Mouse (Mus musculus) erythroid progenitor cell, adult 5-6 weeks (primary cell): Measurements from ENCODE around the gene Anxa10. TPM values are rescaled to one million over a fixed set of nuclear protein-coding genes. Genes with fewer than 3 reads are reported as not detected.

Source experiments
- ATAC-seq: replicated peaks from 2 replicates; pipeline ENCODE4 v1.8.0; 2016; ENCODE audit warnings: moderate number of reproducible peaks, mild to moderate bottlenecking, moderate TSS enrichment, inconsistent platforms; ENCODE audit not compliant: poor library complexity, low FRiP score, severe bottlenecking
- total RNA-seq, 2 experiments: library from RNA; stranded (forward) in 1 of 2; stranded (reverse) in 1 of 2; fragments of 150-400 nt in 1 of 2; fragments of 186-747, 209-891 nt in 1 of 2; gene quantifications; 2 replicates each; pipeline versions ENCODE4 v1.2.3 to v1.2.4; 2015 to 2017; ENCODE audit warnings: low replicate concordance in 2 of 2

Anxa10 gene
- total RNA-seq (2015; ENCODE audit: low replicate concordance), result not detected in 2 replicates
- not detected in 2 replicates for total RNA-seq (2017; ENCODE audit: low replicate concordance)

DNA sequence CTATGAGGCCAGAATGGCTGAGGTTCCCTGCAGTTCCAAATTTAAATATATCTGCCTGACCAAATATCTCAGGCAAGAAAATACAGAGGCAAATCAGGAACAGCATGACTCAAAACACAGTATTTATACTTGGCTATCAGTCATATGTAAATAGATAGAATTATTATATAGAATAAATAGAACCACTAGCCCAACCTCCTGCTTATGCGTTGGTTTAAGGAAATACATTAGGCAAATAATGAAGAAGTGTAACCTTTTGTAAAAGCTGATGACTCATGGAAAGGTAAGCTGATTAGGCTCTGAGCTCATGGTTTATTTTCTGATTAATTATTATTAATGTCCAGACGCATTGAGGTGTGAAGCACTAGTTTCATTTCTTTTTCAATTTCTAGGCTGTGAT is at the start of gene Anxa10:
Gene Anxa10 (minus strand): TSS at position 53 of the 400 bp plus-strand sequence.
- no peak for ATAC-seq

DNA sequence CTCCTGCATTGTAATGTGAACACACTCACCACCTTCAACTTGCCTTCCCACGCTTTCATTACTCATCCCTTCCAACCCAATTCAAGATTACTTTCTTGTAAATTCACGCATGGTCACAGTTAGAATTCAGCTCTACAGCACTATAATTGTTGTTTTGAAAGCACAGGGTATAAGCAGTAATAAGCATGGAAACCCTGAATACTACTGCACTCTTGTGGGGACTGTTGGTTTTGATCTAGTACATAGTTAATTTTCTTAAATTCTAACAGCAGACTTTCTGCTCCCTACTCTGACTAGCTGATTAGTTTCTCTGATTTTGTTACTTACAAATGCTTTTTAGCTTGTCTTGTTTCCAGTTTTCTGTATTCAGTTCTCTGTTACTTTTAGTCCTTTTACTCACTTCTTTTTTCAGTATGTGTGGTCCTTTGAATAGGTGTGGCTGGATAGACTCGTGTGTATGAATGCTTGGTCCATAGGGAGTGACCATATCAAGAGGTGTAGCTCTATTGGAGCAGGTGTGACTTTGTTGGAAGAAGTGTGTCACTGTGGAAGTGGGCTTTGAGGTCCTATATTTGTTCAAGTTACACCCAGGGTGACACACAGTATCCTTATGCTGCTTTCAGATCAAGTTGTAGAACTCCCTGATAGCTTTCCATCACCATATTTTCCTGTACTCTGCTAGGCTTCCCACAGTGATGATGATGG is 9.9 kb upstream of the Anxa10 start:
- ATAC-seq, result no peak

DNA sequence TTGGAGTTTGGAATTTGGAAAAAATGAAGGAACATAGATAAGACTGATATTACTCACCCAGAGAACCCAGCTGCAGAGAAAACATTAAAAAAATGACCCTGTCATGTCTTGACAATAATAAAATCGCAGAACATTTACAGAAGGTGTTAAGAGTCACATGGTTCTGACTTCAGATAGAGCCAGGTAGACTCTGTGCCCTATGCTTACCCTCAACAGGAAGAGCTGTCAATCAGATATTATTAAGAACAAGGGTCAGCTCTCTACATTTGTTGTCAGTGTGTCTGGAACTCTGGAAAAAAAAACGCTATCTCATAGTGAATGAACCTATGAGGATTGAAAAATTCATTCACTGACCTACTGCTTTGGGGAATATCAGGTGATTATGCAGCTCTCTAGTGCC is 25.7 kb downstream of the Anxa10 start:
- no peak for ATAC-seq

DNA sequence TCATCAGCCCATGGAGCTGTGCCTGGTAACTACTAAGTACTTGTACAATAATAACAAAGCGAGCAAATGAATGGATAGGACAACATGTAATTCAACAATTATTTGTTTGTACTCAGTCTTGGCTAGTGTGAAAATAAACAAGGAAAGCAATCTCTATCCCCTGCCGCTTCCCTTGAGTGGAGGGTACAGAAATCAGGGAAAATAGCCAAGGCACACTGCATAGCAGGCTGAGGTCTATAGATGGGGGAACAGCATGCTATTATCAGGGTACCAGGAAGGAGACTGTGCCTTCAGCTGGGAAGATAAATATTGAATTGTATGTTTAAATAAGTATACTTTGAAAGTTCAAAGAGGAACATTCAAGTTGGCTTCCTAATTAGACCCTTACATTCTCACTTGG is 41.1 kb downstream of the Anxa10 start:
- ATAC-seq, result no peak

DNA sequence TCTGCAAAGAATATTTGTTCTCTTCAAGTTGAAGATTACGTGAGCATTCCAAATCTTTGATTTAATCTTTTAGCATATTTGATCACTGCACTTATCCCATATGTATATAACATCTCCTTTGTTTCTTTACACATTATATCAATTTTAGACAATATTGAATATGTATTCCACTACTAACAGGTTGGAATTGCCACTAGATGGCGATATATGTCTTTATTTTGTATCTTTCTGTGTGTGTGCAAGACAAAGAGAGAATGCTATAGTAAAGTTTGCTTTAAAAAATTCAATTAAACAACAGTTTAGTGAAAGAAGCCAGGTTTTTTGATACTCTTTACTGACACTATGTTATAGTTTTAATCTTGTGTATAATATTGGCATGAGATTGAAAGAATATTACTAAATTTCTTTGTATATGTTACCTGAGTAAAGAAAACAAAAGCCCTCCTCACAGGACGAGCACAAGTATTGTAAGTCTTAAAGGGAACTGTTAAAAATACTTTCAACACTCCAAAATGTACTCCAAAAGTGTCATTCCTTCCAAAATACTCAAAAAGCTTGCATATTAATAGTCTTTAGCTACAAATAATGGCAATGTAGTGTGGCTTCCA is 42.7 kb downstream of the Anxa10 start:
- no peak for ATAC-seq

DNA sequence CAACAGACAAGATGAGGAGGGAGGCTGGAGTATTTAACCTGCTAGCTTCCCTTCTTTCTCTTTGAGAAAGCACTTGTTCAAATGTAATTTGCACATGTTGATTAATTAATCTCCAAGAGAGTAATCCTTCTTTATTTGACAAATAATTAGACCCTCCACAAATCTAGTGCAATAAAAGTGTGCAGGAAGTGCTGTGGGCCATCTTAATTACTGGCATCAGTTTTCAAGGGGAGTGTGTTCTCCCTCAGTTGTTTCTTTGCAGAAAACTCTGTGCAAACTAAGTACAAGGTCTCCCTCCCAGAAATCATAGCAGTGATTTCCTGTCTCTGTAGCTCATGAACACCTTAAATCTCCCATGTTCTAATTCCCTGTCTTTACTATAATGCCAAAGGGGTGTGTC is 54.6 kb downstream of the Anxa10 start:
- no peak for ATAC-seq

DNA sequence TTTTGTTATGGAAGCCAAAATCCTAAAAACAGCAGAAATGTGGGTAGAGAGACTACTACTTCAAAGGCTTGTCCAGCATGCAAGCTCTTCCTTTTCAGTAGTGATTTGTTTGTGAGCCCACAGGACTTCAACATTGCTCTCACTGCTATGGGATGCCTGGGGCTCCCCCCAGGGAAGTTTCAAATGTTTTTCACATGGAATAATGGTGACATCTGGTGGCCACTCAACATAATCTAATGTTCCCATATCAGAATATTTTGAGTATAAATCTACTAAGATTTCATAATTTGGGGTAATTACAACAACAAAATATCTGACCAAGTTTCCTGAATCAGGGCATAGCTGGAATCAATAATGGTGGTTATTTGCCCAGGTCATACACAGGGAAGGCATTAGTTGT is 62.6 kb downstream of the Anxa10 start:
- ATAC-seq, result no peak

DNA sequence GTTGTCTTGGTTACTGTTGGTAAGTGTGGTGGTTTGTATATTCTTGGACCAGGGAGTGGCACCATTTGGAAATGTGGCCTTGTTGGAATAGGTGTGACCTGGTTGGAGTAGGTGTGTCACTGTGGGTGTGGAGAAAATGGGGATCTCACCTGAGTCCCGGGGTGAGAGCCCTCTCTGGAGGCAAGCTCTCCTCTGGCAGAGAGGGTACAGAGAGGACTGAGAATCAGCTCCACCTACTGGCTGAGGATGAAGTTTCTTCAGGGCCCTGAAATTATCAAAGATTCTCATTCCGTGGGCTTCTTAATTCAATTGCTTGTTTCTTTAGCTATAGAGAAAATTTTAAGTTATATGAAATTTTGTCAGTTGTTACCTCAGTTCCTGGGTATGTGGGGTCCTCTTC is 76.1 kb downstream of the Anxa10 start:
- ATAC-seq, result no peak

DNA sequence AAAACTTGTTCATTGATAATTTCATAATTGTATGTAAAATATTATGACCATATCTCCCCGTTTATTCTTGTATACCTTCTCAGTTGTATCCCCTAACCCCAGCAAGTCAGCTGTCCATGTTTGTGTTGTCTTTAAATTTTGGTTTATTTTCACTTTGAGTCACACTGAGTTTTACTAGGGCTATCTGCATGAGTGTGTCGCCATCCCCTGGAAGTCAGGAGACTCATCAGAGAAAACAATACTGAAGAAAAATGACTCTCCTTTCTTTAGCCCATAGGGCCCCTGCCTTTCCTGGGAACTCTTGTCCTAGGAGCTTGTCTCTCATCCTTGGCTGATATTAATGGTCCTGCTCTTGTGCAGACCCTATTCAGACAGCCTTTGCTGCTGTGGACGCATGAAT is 88.6 kb downstream of the Anxa10 start:
- ATAC-seq, result no peak

DNA sequence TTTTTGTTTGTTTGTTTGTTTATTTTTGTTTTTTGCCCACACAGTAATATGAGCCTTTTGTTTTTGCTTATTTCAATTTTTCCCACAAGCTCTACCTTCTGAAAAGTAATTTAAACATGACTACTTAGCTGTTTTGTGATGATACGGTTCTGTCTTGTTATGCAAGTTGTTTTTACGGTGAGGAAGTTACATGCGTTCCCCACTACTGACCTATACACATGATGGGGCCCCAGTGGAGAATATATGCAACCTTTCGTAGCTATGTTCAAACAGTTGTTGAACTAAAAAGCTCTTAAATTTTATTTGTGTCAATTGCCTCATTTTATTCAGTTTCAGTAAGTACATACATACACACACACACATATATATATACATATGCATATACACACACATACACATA is 108.4 kb downstream of the Anxa10 start:
- no peak for ATAC-seq

DNA sequence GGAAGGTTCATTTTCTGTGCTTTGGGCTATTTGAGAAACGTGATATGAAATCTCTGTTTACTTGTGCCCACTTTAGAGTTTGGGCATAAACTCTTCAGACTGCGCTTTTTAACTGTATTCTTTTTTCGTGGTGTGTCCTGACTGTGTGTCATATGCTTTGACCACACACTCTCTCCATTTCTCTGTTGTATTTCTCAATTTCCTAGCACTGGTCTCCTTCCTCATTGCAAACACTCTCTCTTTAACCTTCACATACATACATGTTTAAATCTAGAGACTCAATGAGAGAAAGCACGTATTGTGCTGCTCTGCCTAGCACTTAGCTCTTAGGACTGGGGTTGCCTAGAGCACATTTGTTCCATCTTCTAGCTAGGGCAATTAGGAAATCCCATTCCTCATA is 108.8 kb downstream of the Anxa10 start:
- ATAC-seq, result no peak

Other genes starting within 250 kb of the Anxa10 start
- 0.36 and 3.8 TPM in 2 replicates for gene Palld, start 220.5 kb downstream of the Anxa10 start, total RNA-seq (2015; ENCODE audit: low replicate concordance)
- 1.2 TPM in 1 of 2 replicates, not detected in the other for gene Palld, start 220.5 kb downstream of the Anxa10 start, total RNA-seq (2017; ENCODE audit: low replicate concordance)
- gene Ddx60, start 195.1 kb downstream of the Anxa10 start, total RNA-seq (2015; ENCODE audit: low replicate concordance), result 2.1 and 2.5 TPM in 2 replicates
- gene Ddx60, start 195.1 kb downstream of the Anxa10 start, total RNA-seq (2017; ENCODE audit: low replicate concordance), result 3.2 and 3.7 TPM in 2 replicates